9 mouse cellular contexts compared by ENCODE assay signal in the genomic region with DNA sequence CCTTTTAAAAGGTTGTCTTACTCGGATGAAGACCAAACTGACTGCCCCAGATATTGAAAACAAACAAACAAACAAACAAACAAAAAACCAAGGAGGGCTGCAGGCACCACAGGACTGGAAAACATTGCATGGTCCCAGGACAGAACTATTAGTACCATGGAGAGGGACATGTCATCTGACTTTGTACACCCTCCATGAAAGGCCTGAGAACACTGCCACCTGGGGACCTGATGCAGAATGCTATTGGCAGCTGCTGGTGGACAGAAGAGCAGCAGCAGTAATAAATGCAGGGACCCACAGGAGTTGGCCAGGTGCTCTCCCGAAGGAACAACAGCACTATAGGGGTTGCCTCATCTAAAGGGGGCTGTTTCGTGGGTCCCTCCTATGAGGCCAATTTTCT. TPM values are rescaled to one million over a fixed set of nuclear protein-coding genes. Genes with fewer than 3 reads are reported as not detected.
A peak's percentile ranks its signal among the peaks of the same experiment; 100 is the strongest.
DNase-seq lines count a peak whose midpoint lies in the region; ATAC-seq and TF ChIP-seq lines count a peak whose summit lies in the region.
"Had no signal": no experiment of that assay in that cellular context is flagged by ENCODE, and none has a peak within 500 bp of the region (broad histone marks: within the 10 kb centered on the region; RNA-seq: fewer than 3 reads in every experiment).

No protein-coding gene starts in this region.

- no peaks in the 10 kb centered on the region for H3K36me3 ChIP-seq in lung, postnatal 0 days (ENCODE audit: insufficient read depth, low read length)
- H3K36me3 ChIP-seq in forebrain, embryonic 12.5 days (replicated peaks), result no peaks in the 10 kb centered on the region
- H3K36me3 ChIP-seq: embryonic facial prominence, embryonic 12.5 days had no signal

- no peak overlapping the region for H3K9ac ChIP-seq in lung, postnatal 0 days (replicated peaks; ENCODE audit: low read depth)
- no peak overlapping the region for H3K9ac ChIP-seq in forebrain, embryonic 12.5 days
- H3K9ac ChIP-seq: embryonic facial prominence, embryonic 12.5 days had no signal

- TF ChIP-seq CTCF in lung, postnatal 0 days (IDR thresholded peaks at IDR 0.05), result peak; percentile 51
- TF ChIP-seq CTCF in Patski (IDR thresholded peaks at IDR 0.05), result peak; percentile 51

- CTCF ChIA-PET in Patski (lab: Charles Lee), result no interaction called here

- ATAC-seq in lung, postnatal 0 days, result no peak
- ATAC-seq in Patski, result no peak
- ATAC-seq in common myeloid progenitor, adult 5-6 weeks (replicated peaks; ENCODE audit: low read depth, poor library complexity, severe bottlenecking), result peak; percentile 86
- ATAC-seq in forebrain, embryonic 12.5 days (ENCODE audit: low FRiP score), result no peak

- no peak overlapping the region for H3K4me2 ChIP-seq in lung, postnatal 0 days (replicated peaks; ENCODE audit: low read depth, low read length)
- no peak overlapping the region for H3K4me2 ChIP-seq in forebrain, embryonic 12.5 days
- H3K4me2 ChIP-seq: embryonic facial prominence, embryonic 12.5 days had no signal

- no peaks in the 10 kb centered on the region for H3K9me3 ChIP-seq in lung, postnatal 0 days (ENCODE audit: low read length)
- H3K9me3 ChIP-seq in forebrain, embryonic 12.5 days, result no peaks in the 10 kb centered on the region
- H3K9me3 ChIP-seq: embryonic facial prominence, embryonic 12.5 days had no signal

- H3K27me3 ChIP-seq in lung, postnatal 0 days (replicated peaks; ENCODE audit: insufficient read depth, low read length), result no peaks in the 10 kb centered on the region
- peaks cover 11% of the 10 kb centered on the region for H3K27me3 ChIP-seq in Patski
- no peaks in the 10 kb centered on the region for H3K27me3 ChIP-seq in forebrain, embryonic 12.5 days
- H3K27me3 ChIP-seq: embryonic facial prominence, embryonic 12.5 days had no signal

- no peak for DNase-seq in lung, postnatal 0 days (ENCODE audit: low spot score)
- no peak for DNase-seq in lung, postnatal 14 days
- no peak for DNase-seq in Patski (ENCODE audit: low read depth, low spot score)
- peak; percentile 9 to 28 for DNase-seq in kidney, postnatal 36 days
- no peak for DNase-seq in frontal cortex, postnatal 10 days (ENCODE audit: low spot score in 2 of 2)
- DNase-seq in layer of hippocampus, adult 9-10 months (ENCODE audit: low spot score), result no peak

- no peak overlapping the region for H3K4me3 ChIP-seq in lung, postnatal 0 days (ENCODE audit: low read depth, low read length)
- H3K4me3 ChIP-seq in forebrain, embryonic 12.5 days (replicated peaks), result no peak overlapping the region
- H3K4me3 ChIP-seq: embryonic facial prominence, embryonic 12.5 days had no signal

- no peaks in the 10 kb centered on the region for H3K4me1 ChIP-seq in lung, postnatal 0 days (ENCODE audit: insufficient read depth, low read depth, low read length)
- peaks cover 11% of the 10 kb centered on the region; the same call in 1 of the 2 replicates for H3K4me1 ChIP-seq in forebrain, embryonic 12.5 days

- in situ Hi-C loops in Patski (cut with MboI; ENCODE audit: low pct_unique_long_range_greater_than_20kb), result no loop called here

- TF ChIP-seq EP300 in lung, postnatal 0 days (IDR thresholded peaks at IDR 0.05), result no peak

- POLR2A ChIA-PET in Patski (lab: Charles Lee), result no interaction called here

- 73% methylated on average over 3 of the region's 3 CpGs for WGBS in lung, postnatal 0 days
- 79% methylated on average over 3 of the region's 3 CpGs for WGBS in forebrain, embryonic 12.5 days

- H3K27ac ChIP-seq in lung, postnatal 0 days (ENCODE audit: low read length), result no peak overlapping the region
- no peak overlapping the region for H3K27ac ChIP-seq in forebrain, embryonic 12.5 days
- H3K27ac ChIP-seq: embryonic facial prominence, embryonic 12.5 days had no signal

RNA-seq across cellular contexts. Expression of a gene that starts 2.0 kb away (rescaled TPM):
- polyA plus RNA-seq in lung, postnatal 0 days (2015; fragmentation: Nextera tagmentation; extraction: Ambion mirVana), result 0.13 and 0.24 TPM in 2 replicates
- polyA plus RNA-seq in Patski (2021), result 0.03 TPM
- 0.15 TPM in 1 of 2 replicates, not detected in the other for total RNA-seq in common myeloid progenitor, adult 5-6 weeks (2017)
- 6.5 and 11.6 TPM in 2 replicates for polyA plus RNA-seq in forebrain, embryonic 12.5 days (2016; fragmentation: Nextera tagmentation; extraction: Ambion mirVana)

Comparison
In these comparisons a context has a peak if more than half of its experiments do, and no peak if none do; other contexts are left out.
1. DNase-seq: peak in kidney, postnatal 36 days (2 of 2); none in lung, postnatal 0 days (single experiment), lung, postnatal 14 days (single experiment), Patski (single experiment), frontal cortex, postnatal 10 days (0 of 2) and layer of hippocampus, adult 9-10 months (single experiment).